Mouse (Mus musculus) heart, postnatal 0 days (tissue): ENCODE results near the gene Retnlg. TPM values are rescaled to one million over a fixed set of nuclear protein-coding genes. Genes with fewer than 3 reads are reported as not detected.
"Not testable (repeated sequence)": the region's sequence is repeated elsewhere in the genome, so short reads cannot be mapped to it uniquely, and the experiment has no call there.

ENCODE experiments used
- ATAC-seq: fragments of 200-750 bp; cut with Nextera tagmentation; 2 replicates; pipeline ENCODE4 v1.8.0; 2017; ENCODE audit warnings: low read depth, moderate number of reproducible peaks, moderate library complexity; ENCODE audit not compliant: insufficient read depth
- DNase-seq: peaks from one replicate; pipeline ENCODE4 v3.0.0-alpha.2; 2016; ENCODE audit warnings: low spot score
- H3K27ac ChIP-seq: fragments of 300-500 bp; sonication (generic); 2 replicates; pipeline ENCODE4 v1.5.1; 2014; ENCODE audit warnings: low read depth, mild to moderate bottlenecking
- H3K27me3 ChIP-seq: fragments of 300-500 bp; sonication (generic); 2 replicates; pipeline ENCODE4 v1.6.1; 2014; ENCODE audit warnings: low read length, mixed read lengths; ENCODE audit not compliant: control insufficient read depth, insufficient read depth
- H3K36me3 ChIP-seq: fragments of 300-500 bp; sonication (generic); replicated peaks from 2 replicates; pipeline ENCODE4 v1.6.1; 2014; ENCODE audit warnings: low read length, mixed read lengths; ENCODE audit not compliant: control insufficient read depth, insufficient read depth
- H3K4me1 ChIP-seq: fragments of 300-500 bp; sonication (generic); 2 replicates; pipeline ENCODE4 v1.6.1; 2014; ENCODE audit warnings: antibody characterized with exemption; ENCODE audit not compliant: control insufficient read depth, insufficient read depth
- H3K4me2 ChIP-seq: fragments of 300-500 bp; sonication (generic); 2 replicates; pipeline ENCODE4 v1.6.1; 2014; ENCODE audit warnings: low read depth, mild to moderate bottlenecking, low read length, moderate library complexity
- H3K4me3 ChIP-seq: fragments of 300-500 bp; sonication (generic); 2 replicates; pipeline ENCODE4 v1.5.1; 2014; ENCODE audit warnings: low read depth, low read length
- H3K9ac ChIP-seq: fragments of 300-500 bp; sonication (generic); replicated peaks from 2 replicates; pipeline ENCODE4 v1.6.1; 2014; ENCODE audit warnings: low read depth, low read length, mixed read lengths
- H3K9me3 ChIP-seq: fragments of 300-500 bp; sonication (generic); replicated peaks from 2 replicates; pipeline ENCODE4 v1.6.1; 2016; ENCODE audit warnings: low read length; ENCODE audit not compliant: control insufficient read depth
- CTCF ChIP-seq: IDR thresholded peaks from 2 replicates; pipeline ENCODE4 v1.5.1; 2016; ENCODE audit warnings: antibody characterized with exemption, control low read depth, low read depth
- EP300 ChIP-seq: IDR thresholded peaks from 2 replicates; pipeline ENCODE4 v1.6.1; 2016; ENCODE audit warnings: antibody characterized with exemption, low read depth
- WGBS: fragments of 180-500 bp; shearing (Covaris S2); extraction: QIAGEN DNeasy Blood & Tissue Kit; methylation state at CpG from one replicate; pipeline ENCODE4 v1.1.7; 2014; 5-methylcytosine and 5-hydroxymethylcytosine counted together
- polyA plus RNA-seq: library from polyadenylated mRNA; unstranded; fragments of >200 nt; fragmentation: Nextera tagmentation; extraction: Ambion mirVana; gene quantifications from 2 replicates; pipeline ENCODE4 v1.2.1, GENCODE M21; 2015
- total RNA-seq: library from RNA; depleted of rRNA; stranded (reverse); fragments of >200 nt; gene quantifications from 2 replicates; pipeline ENCODE4 v1.2.3, GENCODE M21; 2014; ENCODE audit warnings: low replicate concordance; rRNA removed

Retnlg gene
- total RNA-seq = not detected in 2 replicates
- 1.8 and 3.0 TPM in 2 replicates for polyA plus RNA-seq

- no peak within 1 kb of the TSS for H3K4me2 ChIP-seq
- DNase-seq (no peak), ATAC-seq (no peak)
- H3K4me3 ChIP-seq = no peak within 1 kb of the TSS
- H3K27me3 ChIP-seq = no peaks in the 10 kb centered on the region
- H3K4me1 ChIP-seq = no peaks in the 10 kb centered on the region
- no peaks in the 10 kb centered on the region for H3K36me3 ChIP-seq
- H3K27ac ChIP-seq = no peak within 1 kb of the TSS
- H3K9me3 ChIP-seq = no peaks in the 10 kb centered on the region
- no peak within 1 kb of the TSS for H3K9ac ChIP-seq
- 63% methylated on average over 4 of the region's 4 CpGs for WGBS
- TF ChIP-seq CTCF = no peak
- TF ChIP-seq EP300 = no peak
Measured at GRCm38 (mm10) chr16:48872321-48872720, at the start of gene Retnlg. Gene Retnlg (plus strand): TSS chr16:48872621.

- no peak for DNase-seq
- no peak for ATAC-seq
- Histone ChIP-seq H3K9me3 (no peaks in the 10 kb centered on the region), H3K27ac (no peak overlapping the region), H3K4me2 (no peak overlapping the region), H3K36me3 (no peaks in the 10 kb centered on the region), H3K4me3 (no peak overlapping the region), H3K27me3 (no peaks in the 10 kb centered on the region), H3K9ac (no peak overlapping the region), H3K4me1 (no peaks in the 10 kb centered on the region)
- 71% methylated on average over 3 of the region's 3 CpGs for WGBS
- TF ChIP-seq CTCF (no peak), EP300 (no peak)
Measured at GRCm38 (mm10) chr16:48826474-48826873, 45.9 kb upstream of the Retnlg start.

GRCm38 (mm10) chr16:48827625-48828024 is 44.8 kb upstream of the Retnlg start:
- no peaks in the 10 kb centered on the region for H3K27me3 ChIP-seq
- no peak overlapping the region for H3K4me2 ChIP-seq
- no peak for TF ChIP-seq EP300
- TF ChIP-seq CTCF = no peak
- H3K4me1 ChIP-seq = no peaks in the 10 kb centered on the region
- WGBS = 37% methylated on average over 1 of the region's 1 CpGs
- H3K36me3 ChIP-seq = no peaks in the 10 kb centered on the region
- no peak for ATAC-seq
- DNase-seq = no peak
- H3K9me3 ChIP-seq = no peaks in the 10 kb centered on the region
- H3K27ac ChIP-seq = no peak overlapping the region
- no peak overlapping the region for H3K9ac ChIP-seq
- no peak overlapping the region for H3K4me3 ChIP-seq

GRCm38 (mm10) chr16:48829060-48829459 is 43.4 kb upstream of the Retnlg start:
- no peak overlapping the region for H3K4me2 ChIP-seq
- H3K4me3 ChIP-seq = no peak overlapping the region
- DNase-seq = no peak
- no peak overlapping the region for H3K27ac ChIP-seq
- WGBS = 64% methylated on average over 4 of the region's 4 CpGs
- no peaks in the 10 kb centered on the region for H3K4me1 ChIP-seq
- no peaks in the 10 kb centered on the region for H3K27me3 ChIP-seq
- no peaks in the 10 kb centered on the region for H3K36me3 ChIP-seq
- no peak for TF ChIP-seq EP300
- TF ChIP-seq CTCF = no peak
- no peak for ATAC-seq
- no peak overlapping the region for H3K9ac ChIP-seq
- H3K9me3 ChIP-seq = no peaks in the 10 kb centered on the region

GRCm38 (mm10) chr16:48832055-48832454 is 40.4 kb upstream of the Retnlg start:
- H3K9ac ChIP-seq = no peak overlapping the region
- H3K27ac ChIP-seq = no peak overlapping the region
- ATAC-seq (no peak), DNase-seq (no peak)
- H3K27me3 ChIP-seq = no peaks in the 10 kb centered on the region
- H3K36me3 ChIP-seq = no peaks in the 10 kb centered on the region
- no peak overlapping the region for H3K4me2 ChIP-seq
- no peak overlapping the region for H3K4me3 ChIP-seq
- TF ChIP-seq CTCF = no peak
- TF ChIP-seq EP300 = no peak
- H3K4me1 ChIP-seq = no peaks in the 10 kb centered on the region
- 62% methylated on average over 7 of the region's 8 CpGs for WGBS
- no peaks in the 10 kb centered on the region for H3K9me3 ChIP-seq

- H3K27me3 ChIP-seq, H3K4me1 ChIP-seq, H3K27ac ChIP-seq, DNase-seq, H3K4me3 ChIP-seq, H3K9me3 ChIP-seq, H3K36me3 ChIP-seq, H3K4me2 ChIP-seq, ATAC-seq, H3K9ac ChIP-seq: not testable (repeated sequence)
- WGBS = 40% methylated on average over 1 of the region's 1 CpGs
Measured at GRCm38 (mm10) chr16:48833626-48834025, 38.8 kb upstream of the Retnlg start.
